Mouse (Mus musculus): ENCODE measurements around the gene Hnrnpf.

DNA sequence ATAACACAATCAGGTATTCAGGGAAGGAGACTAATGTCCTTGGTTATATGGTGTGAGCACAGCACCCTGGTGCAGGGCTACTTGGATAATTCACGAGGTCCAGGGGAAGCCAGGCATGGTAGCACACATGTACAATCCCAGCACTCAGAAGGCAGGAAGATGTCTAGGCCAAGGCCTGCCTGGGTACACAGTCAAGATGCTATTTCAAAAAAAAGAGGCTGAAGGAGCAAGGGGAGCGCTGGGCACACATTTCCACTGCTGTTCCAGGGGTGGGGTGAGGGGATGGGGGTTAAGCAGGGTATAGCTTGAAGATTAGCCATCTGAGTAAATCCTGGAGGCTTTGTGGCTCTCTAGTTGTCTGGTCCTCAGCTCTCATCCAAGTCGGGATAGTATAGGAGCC is 3.7 kb downstream of the Hnrnpf start:
- TF ChIP-seq CTCF (IDR thresholded peaks at IDR 0.05; ENCODE audit: low read depth) (no peak), EP300 (optimal IDR thresholded peaks at IDR 0.05) (no peak)
